Comparison of ENCODE assay signal across 19 mouse cellular contexts in genomic region chr3:8744857-8745256, GRCm38 (mm10).
"Had no signal": no experiment of that assay in that cellular context is flagged by ENCODE, and none has a peak within 500 bp of the region (broad histone marks: within the 10 kb centered on the region; RNA-seq: fewer than 3 reads in every experiment).

No protein-coding gene starts in this region.

- H3K27ac ChIP-seq: kidney, postnatal 0 days; layer of hippocampus, adult 2 months; limb, embryonic 12.5 days; liver, embryonic 13.5 days; lung, embryonic 15.5 days; macrophage; midbrain, embryonic 15.5 days; neural tube, embryonic 13.5 days had no signal

- H3K36me3 ChIP-seq: limb, embryonic 12.5 days; liver, embryonic 13.5 days; lung, embryonic 15.5 days; midbrain, embryonic 15.5 days; neural tube, embryonic 13.5 days had no signal

- DNase-seq: kidney, adult 9 months; kidney, postnatal 4 days; liver; liver, embryonic 13.5 days; liver, postnatal 0 days; lung, postnatal 14 days; retina, postnatal 1 day; right cerebral cortex, postnatal 14 days; thymus, adult 18-20 months; thymus, postnatal 25 days had no signal

- ATAC-seq: liver, postnatal 0 days; midbrain, embryonic 15.5 days had no signal

- H3K27me3 ChIP-seq: limb, embryonic 12.5 days; liver, embryonic 13.5 days; lung, embryonic 15.5 days; megakaryocyte, embryonic 14.5 days; midbrain, embryonic 15.5 days; neural tube, embryonic 13.5 days had no signal

- H3K9me3 ChIP-seq: limb, embryonic 12.5 days; liver, embryonic 13.5 days; lung, embryonic 15.5 days; megakaryocyte, embryonic 14.5 days; midbrain, embryonic 15.5 days; neural tube, embryonic 13.5 days had no signal

- H3K9ac ChIP-seq: limb, embryonic 12.5 days; liver, embryonic 13.5 days; liver, postnatal 0 days; lung, embryonic 15.5 days; midbrain, embryonic 15.5 days; neural tube, embryonic 13.5 days had no signal

- H3K4me1 ChIP-seq: limb, embryonic 12.5 days; lung, embryonic 15.5 days; megakaryocyte, embryonic 14.5 days; midbrain, embryonic 15.5 days; neural tube, embryonic 13.5 days had no signal

- H3K4me2 ChIP-seq: limb, embryonic 12.5 days; liver, embryonic 13.5 days; lung, embryonic 15.5 days; midbrain, embryonic 11.5 days; midbrain, embryonic 15.5 days; neural tube, embryonic 13.5 days had no signal

- H3K4me3 ChIP-seq: layer of hippocampus, adult 2 months; limb, embryonic 12.5 days; liver, embryonic 13.5 days; lung, embryonic 15.5 days; megakaryocyte, embryonic 14.5 days; midbrain, embryonic 15.5 days; neural tube, embryonic 13.5 days had no signal
